Mouse (Mus musculus): Measurements from ENCODE around the gene Eif1ad.

GRCm38 (mm10) chr19:5413840-5414239, 47.3 kb downstream of the Eif1ad start:
- TF ChIP-seq CTCF (IDR thresholded peaks at IDR 0.05; ENCODE audit: low read depth, low read length), result no peak
- no peak for TF ChIP-seq POLR2AphosphoS5 (IDR thresholded peaks at IDR 0.05; ENCODE audit: insufficient replicate concordance, low read depth, low read length)
- TF ChIP-seq TAL1 (conservative IDR thresholded peaks at IDR 0.05; ENCODE audit: low read depth, low read length), result no peak
- TF ChIP-seq GATA1 (IDR thresholded peaks at IDR 0.05; ENCODE audit: borderline replicate concordance, low read length), result no peak
